Mouse (Mus musculus) spleen, adult 2 months (tissue): ENCODE measurements around the gene Prkag1. TPM values are rescaled to one million over a fixed set of nuclear protein-coding genes. Genes with fewer than 3 reads are reported as not detected.

Source experiments
- DNase-seq, 2 experiments: peaks; one replicate each; pipeline versions ENCODE4 v3.0.0 to v3.0.0-alpha.2; 2012 to 2021; ENCODE audit warnings: low spot score in 2 of 2, low read depth in 1 of 2
- H3K27ac ChIP-seq: fragments of 200-500 bp; 2 replicates; pipeline ENCODE4 v1.5.1; 2012; ENCODE audit warnings: low read length, inconsistent platforms; ENCODE audit not compliant: insufficient read depth
- H3K27me3 ChIP-seq: fragments of 200-500 bp; 2 replicates; pipeline ENCODE4 v1.6.1; 2012; ENCODE audit warnings: mild to moderate bottlenecking, moderate library complexity, low read length, inconsistent platforms; ENCODE audit not compliant: control insufficient read depth, insufficient read depth
- H3K36me3 ChIP-seq: fragments of 200-500 bp; 2 replicates; pipeline ENCODE4 v1.6.1; 2012; ENCODE audit warnings: mild to moderate bottlenecking, low read length, inconsistent platforms; ENCODE audit not compliant: control insufficient read depth, insufficient read depth
- H3K4me1 ChIP-seq: fragments of 200-500 bp; 2 replicates; pipeline ENCODE4 v1.6.1; 2011; ENCODE audit warnings: inconsistent platforms; ENCODE audit not compliant: control insufficient read depth, insufficient read depth, insufficient read length
- H3K4me3 ChIP-seq: fragments of 200-500 bp; 2 replicates; pipeline ENCODE4 v1.5.1; 2011; ENCODE audit warnings: mild to moderate bottlenecking, inconsistent platforms; ENCODE audit not compliant: insufficient read depth, insufficient read length; ENCODE audit errors: extremely low read depth
- CTCF ChIP-seq: fragments of 200-500 bp; IDR thresholded peaks from 2 replicates; pipeline ENCODE4 v1.5.1; 2011; ENCODE audit warnings: mild to moderate bottlenecking, inconsistent platforms; ENCODE audit not compliant: insufficient read depth, insufficient read length, insufficient replicate concordance; ENCODE audit errors: extremely low read depth
- POLR2A ChIP-seq: fragments of 200-500 bp; IDR thresholded peaks from 2 replicates; pipeline ENCODE4 v1.6.1; 2011; ENCODE audit warnings: low read depth, low read length, inconsistent platforms
- WGBS: fragments of 180-500 bp; shearing (Covaris S2); methylation state at CpG from one replicate; pipeline ENCODE4 v1.1.7; 2018; 5-methylcytosine and 5-hydroxymethylcytosine counted together
- polyA plus RNA-seq: library from polyadenylated mRNA; depleted of rRNA; stranded (reverse); fragments of >200 nt; gene quantifications from 2 replicates; pipeline ENCODE4 v1.2.3, GENCODE M21; 2012

Gene Prkag1
- polyA plus RNA-seq, 1 experiment: 42.2 TPM

- H3K27me3 ChIP-seq: no peaks in the 10 kb centered on the region
- TF ChIP-seq POLR2A (no peak), CTCF (no peak)
- no peak overlapping the region for H3K27ac ChIP-seq
- no peak for DNase-seq
- no peaks in the 10 kb centered on the region for H3K4me1 ChIP-seq
- H3K4me3 ChIP-seq: no peak overlapping the region
- H3K36me3 ChIP-seq: peaks cover 83% of the 10 kb centered on the region
- 90% methylated on average over 2 of the region's 2 CpGs for WGBS
These were observed 13.8 kb upstream of the Prkag1 start for GRCm38 (mm10) chr15:98845149-98845548.

- 96% methylated on average over 11 of the region's 11 CpGs for WGBS
- DNase-seq: no peak
- no peak overlapping the region for H3K27ac ChIP-seq
- peaks cover 81% of the 10 kb centered on the region for H3K36me3 ChIP-seq
- no peak for TF ChIP-seq CTCF
- TF ChIP-seq POLR2A: no peak
- no peaks in the 10 kb centered on the region for H3K4me1 ChIP-seq
- H3K4me3 ChIP-seq: no peak overlapping the region
- H3K27me3 ChIP-seq: no peaks in the 10 kb centered on the region
These were observed 12.4 kb upstream of the Prkag1 start for GRCm38 (mm10) chr15:98843595-98844223.

- Histone ChIP-seq H3K4me3 (no peak overlapping the region), H3K27ac (no peak overlapping the region), H3K36me3 (peaks cover 75% of the 10 kb centered on the region), H3K4me1 (no peaks in the 10 kb centered on the region), H3K27me3 (no peaks in the 10 kb centered on the region)
- 96% methylated on average over 30 of the region's 30 CpGs for WGBS
- no peak for DNase-seq
- TF ChIP-seq POLR2A: no peak
- no peak for TF ChIP-seq CTCF
These were observed 8.6 kb upstream of the Prkag1 start for GRCm38 (mm10) chr15:98839671-98840585.

GRCm38 (mm10) chr15:98839161-98839560, 7.8 kb upstream of the Prkag1 start:
- Histone ChIP-seq H3K4me1 (no peaks in the 10 kb centered on the region), H3K27ac (no peak overlapping the region), H3K36me3 (peaks cover 74% of the 10 kb centered on the region), H3K4me3 (no peak overlapping the region), H3K27me3 (no peaks in the 10 kb centered on the region)
- TF ChIP-seq CTCF: no peak
- TF ChIP-seq POLR2A: no peak
- WGBS: 97% methylated on average over 14 of the region's 14 CpGs
- no peak for DNase-seq

- 81% methylated on average over 4 of the region's 4 CpGs for WGBS
- Histone ChIP-seq H3K4me1 (peaks cover under 1% of the 10 kb centered on the region; the same call in 1 of the 2 replicates), H3K36me3 (peaks cover 65% of the 10 kb centered on the region), H3K4me3 (no peak overlapping the region), H3K27ac (no peak overlapping the region), H3K27me3 (no peaks in the 10 kb centered on the region)
- TF ChIP-seq POLR2A (no peak), CTCF (no peak)
- no peak for DNase-seq
These were observed 6.4 kb upstream of the Prkag1 start for GRCm38 (mm10) chr15:98837743-98838103.

GRCm38 (mm10) chr15:98837006-98837742, 5.9 kb upstream of the Prkag1 start:
- H3K27ac ChIP-seq: no peak overlapping the region
- TF ChIP-seq POLR2A (no peak), CTCF (no peak)
- H3K36me3 ChIP-seq: peaks cover 61% of the 10 kb centered on the region
- peaks cover 5% of the 10 kb centered on the region; the same call in 1 of the 2 replicates for H3K4me1 ChIP-seq
- no peak for DNase-seq
- H3K27me3 ChIP-seq: no peaks in the 10 kb centered on the region
- H3K4me3 ChIP-seq: no peak overlapping the region
- 91% methylated on average over 21 of the region's 21 CpGs for WGBS
